Mouse (Mus musculus): ENCODE measurements around the gene Dagla. TPM values are rescaled to one million over a fixed set of nuclear protein-coding genes. Genes with fewer than 3 reads are reported as not detected.

The Dagla gene
- polyA plus RNA-seq, 1 experiment = 14.2 TPM

DNA sequence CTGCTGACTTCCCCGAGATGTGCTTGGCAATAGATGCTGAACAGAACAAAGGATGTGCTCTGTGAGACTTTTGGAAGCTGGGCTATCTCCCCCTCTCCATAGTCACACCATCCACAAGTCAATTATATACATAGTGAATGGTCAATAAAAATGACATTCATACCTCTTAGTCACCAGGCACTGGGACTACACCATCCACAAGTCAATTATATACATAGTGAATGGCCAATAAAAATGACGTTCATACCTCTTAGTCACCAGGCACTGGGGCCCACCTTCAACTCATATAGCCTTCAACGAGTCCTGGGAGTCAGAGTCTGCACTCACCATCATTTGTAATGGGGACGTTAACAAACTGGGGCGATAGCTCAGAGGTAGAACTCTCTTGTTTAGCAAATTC, 19.2 kb upstream of the Dagla start:
- no peak overlapping the region for H3K27ac ChIP-seq (replicated peaks; ENCODE audit: low read depth, low read length)

DNA sequence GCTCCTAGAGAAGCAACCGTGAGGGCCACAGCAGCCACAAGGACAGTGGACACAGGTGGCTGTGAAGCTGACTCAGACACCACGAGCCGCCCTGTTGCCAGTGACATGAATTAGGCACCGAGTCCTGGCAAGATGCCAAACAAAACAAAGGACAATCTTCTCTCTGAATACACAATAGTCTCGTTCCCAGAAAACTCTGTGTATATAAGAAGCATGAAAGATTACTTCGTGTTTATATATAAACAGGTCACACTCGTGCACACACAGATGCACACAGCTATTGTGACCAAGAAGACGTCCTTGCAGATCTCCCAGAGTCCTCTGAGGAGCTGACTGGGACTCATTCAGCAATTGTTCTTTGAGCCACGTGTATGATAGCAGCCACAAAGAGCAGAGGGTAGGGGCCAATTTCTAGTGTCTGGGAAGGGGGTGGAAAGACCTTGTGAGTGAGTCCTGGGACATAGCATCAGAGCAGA, 18.7 kb upstream of the Dagla start:
- Histone ChIP-seq H3K27ac (replicated peaks; ENCODE audit: low read depth, low read length) (no peak overlapping the region), H3K4me1 (ENCODE audit: control insufficient read depth, insufficient read depth, insufficient read length, low read length) (no peaks in the 10 kb centered on the region; the same call in 1 of the 2 replicates), H3K4me3 (ENCODE audit: insufficient read depth, low read depth, low read length) (no peak overlapping the region)

More for the DNA sequence above, 19.2 kb upstream of the Dagla start:
- no peaks in the 10 kb centered on the region for H3K4me1 ChIP-seq (ENCODE audit: control insufficient read depth, insufficient read depth, insufficient read length, low read length)
- H3K4me3 ChIP-seq (ENCODE audit: insufficient read depth, low read depth, low read length) = no peak overlapping the region

DNA sequence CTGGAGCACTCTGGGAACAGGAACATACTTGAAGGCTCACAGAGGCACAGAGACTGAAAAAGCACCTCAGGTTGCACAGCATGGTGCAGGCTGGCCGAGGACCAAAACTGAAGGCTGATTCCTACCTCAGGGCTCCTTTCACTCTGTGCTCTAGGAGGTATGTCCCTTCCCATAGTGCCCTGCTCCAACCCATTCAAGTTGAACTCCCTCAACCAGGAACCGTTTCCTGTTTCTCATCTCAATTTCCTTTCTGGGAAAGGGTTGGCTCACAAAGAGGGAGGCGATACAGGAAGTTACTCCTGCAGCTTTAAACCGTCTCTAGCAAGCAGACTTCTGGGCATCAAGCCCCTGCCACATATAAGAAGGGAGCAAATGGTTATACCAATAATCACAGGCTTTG, 13.1 kb upstream of the Dagla start:
- no peak overlapping the region for H3K4me3 ChIP-seq (ENCODE audit: insufficient read depth, low read depth, low read length)
- peaks cover 7% of the 10 kb centered on the region; the same call in 1 of the 2 replicates for H3K4me1 ChIP-seq (ENCODE audit: control insufficient read depth, insufficient read depth, insufficient read length, low read length)
- H3K27ac ChIP-seq (replicated peaks; ENCODE audit: low read depth, low read length) = peak overlapping the region; percentile 100

DNA sequence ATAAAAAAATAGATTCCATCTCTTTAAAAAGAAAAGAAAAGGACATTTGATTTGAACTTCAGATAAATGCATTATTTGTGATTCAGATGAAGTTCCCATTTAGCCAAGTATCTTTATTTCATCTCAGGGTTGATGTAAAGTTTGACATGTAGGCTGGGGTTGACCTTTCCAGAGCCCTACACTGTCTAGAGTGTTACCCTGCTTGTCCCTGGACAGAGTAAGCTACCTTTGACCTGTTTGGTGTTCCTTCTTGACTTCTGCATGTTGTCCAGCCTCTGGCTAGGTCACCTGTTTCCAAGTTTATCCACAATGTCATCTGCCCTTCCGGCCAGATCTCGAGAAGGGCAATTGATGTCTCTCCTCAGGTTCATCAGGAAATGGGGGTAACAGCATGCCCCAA, 12.7 kb upstream of the Dagla start:
- peak overlapping the region; percentile 100 for H3K27ac ChIP-seq (replicated peaks; ENCODE audit: low read depth, low read length)
- no peak overlapping the region for H3K4me3 ChIP-seq (ENCODE audit: insufficient read depth, low read depth, low read length)
- peaks cover 7% of the 10 kb centered on the region; the same call in 1 of the 2 replicates for H3K4me1 ChIP-seq (ENCODE audit: control insufficient read depth, insufficient read depth, insufficient read length, low read length)

DNA sequence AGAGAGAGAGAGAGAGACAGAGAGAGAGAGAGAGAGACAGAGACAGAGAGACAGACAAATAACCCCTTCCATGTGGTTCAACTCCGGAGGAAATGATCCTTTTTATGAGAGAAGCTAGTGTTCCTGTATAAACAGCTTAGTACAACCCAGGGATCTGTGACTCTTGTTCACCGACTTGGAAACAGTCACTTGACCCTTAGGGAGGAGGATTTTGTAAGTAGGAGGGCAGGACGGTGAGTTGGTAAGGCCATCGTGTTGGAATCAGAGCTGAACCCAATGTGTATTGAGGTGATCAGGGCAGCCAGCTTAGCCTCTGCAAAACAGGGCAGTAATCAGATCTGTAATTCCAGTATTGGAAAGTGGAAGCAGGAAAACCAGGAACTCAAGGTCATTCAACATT, 12.3 kb upstream of the Dagla start:
- H3K27ac ChIP-seq (replicated peaks; ENCODE audit: low read depth, low read length) = peak overlapping the region; percentile 100
- peaks cover 7% of the 10 kb centered on the region; the same call in 1 of the 2 replicates for H3K4me1 ChIP-seq (ENCODE audit: control insufficient read depth, insufficient read depth, insufficient read length, low read length)
- H3K4me3 ChIP-seq (ENCODE audit: insufficient read depth, low read depth, low read length) = no peak overlapping the region

DNA sequence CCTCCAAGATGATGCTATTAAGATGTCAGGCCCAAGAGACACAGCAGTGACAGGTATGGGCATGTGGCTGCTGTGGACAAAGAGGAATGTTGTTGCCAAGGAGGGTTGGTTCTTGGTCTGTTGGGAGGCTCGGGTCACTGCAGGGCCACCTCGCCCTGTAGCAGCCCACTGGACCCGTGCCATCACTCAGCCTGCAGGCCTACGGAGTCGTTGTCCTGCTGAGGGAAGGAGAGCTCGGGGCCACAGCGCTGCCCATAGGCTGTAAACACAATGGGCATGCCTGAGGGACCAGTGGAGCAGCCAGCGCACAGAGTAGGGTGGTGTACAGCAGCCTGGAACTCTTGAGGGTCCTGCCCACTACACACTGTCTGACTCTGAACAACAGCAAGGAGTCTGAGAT, 7.4 kb upstream of the Dagla start:
- H3K27ac ChIP-seq (replicated peaks; ENCODE audit: low read depth, low read length) = no peak overlapping the region

DNA sequence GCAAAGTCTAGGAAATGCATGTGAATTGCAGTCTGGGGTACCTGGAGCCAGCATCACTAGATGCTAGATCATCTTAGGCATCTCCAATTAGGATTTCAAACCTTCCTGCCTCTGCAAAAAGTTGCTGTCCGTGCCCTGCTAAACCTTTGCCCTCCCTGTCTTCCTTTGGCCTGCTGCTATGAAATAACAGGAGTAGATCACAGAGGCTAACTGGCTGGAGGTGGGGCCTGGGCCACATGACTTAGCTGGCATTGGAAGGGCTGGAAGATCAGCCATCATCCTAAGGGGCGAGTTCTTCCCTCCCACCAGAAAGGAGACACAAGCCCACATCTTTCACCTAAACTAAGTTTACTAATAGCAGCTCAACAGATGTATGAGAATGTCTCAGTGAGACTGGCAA, 4.3 kb upstream of the Dagla start:
- H3K4me3 ChIP-seq (ENCODE audit: insufficient read depth, low read depth, low read length) = no peak overlapping the region
- H3K27ac ChIP-seq (replicated peaks; ENCODE audit: low read depth, low read length) = peak overlapping the region; percentile 15; the same call in 1 of the 2 replicates
- H3K4me1 ChIP-seq (ENCODE audit: control insufficient read depth, insufficient read depth, insufficient read length, low read length) = peaks cover 7% of the 10 kb centered on the region

More for the DNA sequence above, 7.4 kb upstream of the Dagla start:
- no peak overlapping the region for H3K4me3 ChIP-seq (ENCODE audit: insufficient read depth, low read depth, low read length)
- peaks cover 4% of the 10 kb centered on the region for H3K4me1 ChIP-seq (ENCODE audit: control insufficient read depth, insufficient read depth, insufficient read length, low read length)

DNA sequence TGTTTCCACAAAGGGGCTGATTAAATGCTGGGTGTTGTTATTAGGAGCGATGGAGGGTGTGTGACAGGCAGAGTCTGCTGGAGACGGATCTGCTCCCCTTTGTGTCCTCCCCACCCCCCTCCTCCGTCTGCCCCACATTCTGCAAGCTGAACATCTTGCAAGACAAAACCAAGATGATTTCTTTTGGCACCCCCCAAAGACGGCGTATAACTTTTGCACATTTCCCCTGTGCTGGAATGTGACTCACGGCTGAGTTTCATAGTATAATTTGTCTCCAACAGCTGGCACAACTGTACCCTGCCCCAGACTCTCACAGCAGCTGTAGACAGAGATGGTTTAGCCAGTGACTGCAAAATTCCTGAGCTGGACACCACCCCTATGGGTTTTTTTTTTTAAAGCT, 3.3 kb upstream of the Dagla start:
- Histone ChIP-seq H3K27ac (replicated peaks; ENCODE audit: low read depth, low read length) (peak overlapping the region; percentile 85), H3K4me1 (ENCODE audit: control insufficient read depth, insufficient read depth, insufficient read length, low read length) (peaks cover 8% of the 10 kb centered on the region), H3K4me3 (ENCODE audit: insufficient read depth, low read depth, low read length) (no peak overlapping the region)

DNA sequence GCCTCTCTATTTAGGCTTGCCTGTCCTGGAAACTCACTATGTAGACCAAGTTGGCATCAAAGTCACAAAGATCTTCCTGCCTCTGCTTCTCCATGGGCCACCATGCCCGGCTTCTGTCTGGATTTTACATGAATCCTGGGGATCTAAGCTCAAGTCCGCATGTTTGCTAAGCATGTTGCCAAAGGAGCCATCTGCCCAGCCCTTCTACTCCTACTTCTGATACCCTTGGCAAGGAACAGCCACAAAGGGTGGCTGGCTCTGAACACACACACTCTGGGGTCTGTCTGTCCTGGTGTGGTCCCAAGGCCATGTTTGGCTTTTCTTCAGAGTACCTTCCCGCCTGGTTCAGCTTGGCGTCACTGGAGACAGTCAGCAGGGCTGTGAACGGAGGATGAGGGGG, 2.7 kb upstream of the Dagla start:
- Histone ChIP-seq H3K27ac (replicated peaks; ENCODE audit: low read depth, low read length) (peak overlapping the region; percentile 85), H3K4me3 (ENCODE audit: insufficient read depth, low read depth, low read length) (no peak overlapping the region), H3K4me1 (ENCODE audit: control insufficient read depth, insufficient read depth, insufficient read length, low read length) (peaks cover 8% of the 10 kb centered on the region)

DNA sequence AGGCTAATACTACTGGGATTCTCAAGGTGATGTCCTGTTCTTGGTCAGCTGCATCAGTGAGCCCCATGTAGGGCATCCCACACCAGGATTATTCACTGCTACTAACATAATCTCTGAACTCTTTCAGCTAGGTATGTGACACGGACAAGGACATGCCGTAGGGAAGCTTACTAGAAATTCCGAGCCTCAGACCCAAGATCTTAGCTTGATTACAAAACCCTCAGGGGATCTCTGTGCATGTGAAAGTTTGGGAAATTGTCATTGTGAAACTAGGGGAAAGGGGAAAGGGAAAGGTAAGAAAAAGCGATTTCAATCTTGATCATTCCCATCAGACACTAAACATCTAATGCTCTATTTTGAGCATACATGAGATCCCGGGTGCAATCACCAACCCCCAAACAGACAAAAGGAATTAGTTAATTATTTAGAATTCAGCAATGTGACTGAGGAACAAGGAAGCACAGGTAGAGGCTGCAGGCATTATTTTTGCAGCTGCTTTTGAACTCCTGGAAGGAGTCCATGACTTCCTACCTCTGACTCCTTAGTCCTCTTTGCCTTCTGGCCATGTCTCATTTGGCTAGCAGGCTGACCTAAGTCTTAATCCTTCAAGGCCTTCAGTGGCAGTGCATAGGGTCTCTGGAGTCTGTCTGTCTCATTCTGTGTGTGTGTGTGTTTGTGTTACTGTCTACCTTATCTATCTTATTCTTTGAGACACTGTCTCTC, 2.0 kb upstream of the Dagla start:
- no peak overlapping the region for H3K4me3 ChIP-seq (ENCODE audit: insufficient read depth, low read depth, low read length)
- peaks cover 8% of the 10 kb centered on the region for H3K4me1 ChIP-seq (ENCODE audit: control insufficient read depth, insufficient read depth, insufficient read length, low read length)

DNA sequence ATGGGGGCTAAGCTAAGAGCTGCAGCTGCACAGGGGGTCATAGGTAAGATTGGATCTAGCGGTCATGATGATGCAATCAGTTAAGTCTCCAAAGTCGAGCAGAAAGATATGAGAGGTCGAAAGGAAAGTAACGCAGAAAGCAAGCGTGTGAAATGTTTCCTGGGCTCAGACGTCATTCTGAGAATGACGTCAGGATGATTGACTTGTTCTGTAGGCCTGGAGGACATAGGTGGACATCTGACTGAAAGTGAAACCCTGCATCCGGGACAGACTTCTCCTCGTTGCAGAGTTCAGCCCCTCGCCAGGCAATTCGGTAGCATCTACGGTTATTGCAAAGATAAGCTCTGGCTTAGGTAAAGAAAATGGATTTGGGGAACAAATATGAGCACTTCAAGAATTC, 963 bp upstream of the Dagla start:
- peak overlapping the region; percentile 80 for H3K27ac ChIP-seq (replicated peaks; ENCODE audit: low read depth, low read length)
- H3K4me1 ChIP-seq (ENCODE audit: control insufficient read depth, insufficient read depth, insufficient read length, low read length) = peaks cover 8% of the 10 kb centered on the region
- no peak overlapping the region for H3K4me3 ChIP-seq (ENCODE audit: insufficient read depth, low read depth, low read length)

More for the DNA sequence above, 2.0 kb upstream of the Dagla start:
- H3K27ac ChIP-seq (replicated peaks; ENCODE audit: low read depth, low read length) = peak overlapping the region; percentile 85

DNA sequence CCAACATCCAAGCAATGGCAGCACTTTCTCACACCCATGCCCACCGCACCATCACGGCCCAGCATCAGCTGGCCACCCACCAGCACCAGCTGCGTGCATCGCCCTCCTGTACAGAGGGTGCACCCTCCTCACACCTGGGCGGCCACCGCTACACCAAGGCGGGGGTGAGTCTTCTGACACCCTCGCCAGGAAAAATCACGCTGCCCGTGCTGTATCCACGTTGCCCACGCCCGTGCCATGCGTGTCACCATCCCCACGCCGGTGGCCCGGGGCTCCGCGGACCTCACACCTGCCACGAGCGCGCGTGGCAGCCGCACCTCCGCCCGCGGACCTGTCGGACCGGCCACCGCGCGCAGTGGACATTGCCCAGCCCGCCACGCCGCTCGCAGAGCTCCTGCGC, 282 bp downstream of the Dagla start:
- peak overlapping the region; percentile 56 for H3K27ac ChIP-seq (replicated peaks; ENCODE audit: low read depth, low read length)
- H3K4me1 ChIP-seq (ENCODE audit: control insufficient read depth, insufficient read depth, insufficient read length, low read length) = peaks cover 8% of the 10 kb centered on the region
- H3K4me3 ChIP-seq (ENCODE audit: insufficient read depth, low read depth, low read length) = peak overlapping the region; percentile 72

DNA sequence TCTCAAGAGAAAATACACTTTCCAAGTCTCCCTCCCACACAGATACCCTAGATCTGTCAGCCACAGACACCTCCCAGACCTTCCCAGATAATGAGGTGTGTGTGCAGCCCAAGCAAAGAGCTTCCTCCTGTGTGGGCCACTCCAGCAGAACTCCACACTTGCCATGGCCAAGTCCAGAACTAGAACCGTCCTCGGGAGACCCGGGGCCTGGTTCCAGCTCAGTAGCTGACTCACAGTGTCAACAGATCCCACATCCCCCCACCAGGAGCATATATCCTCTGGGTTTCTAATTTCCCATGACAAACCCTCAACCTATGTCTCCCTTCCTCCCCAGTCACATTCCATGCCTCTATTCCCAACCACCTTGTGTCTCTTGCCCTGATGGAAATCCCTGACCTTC, 1.8 kb downstream of the Dagla start:
- Histone ChIP-seq H3K4me1 (ENCODE audit: control insufficient read depth, insufficient read depth, insufficient read length, low read length) (peaks cover 8% of the 10 kb centered on the region), H3K27ac (replicated peaks; ENCODE audit: low read depth, low read length) (peak overlapping the region; percentile 52), H3K4me3 (ENCODE audit: insufficient read depth, low read depth, low read length) (0 out of 2 replicates have a peak overlapping the region, but pooled peaks have one; percentile 26)

DNA sequence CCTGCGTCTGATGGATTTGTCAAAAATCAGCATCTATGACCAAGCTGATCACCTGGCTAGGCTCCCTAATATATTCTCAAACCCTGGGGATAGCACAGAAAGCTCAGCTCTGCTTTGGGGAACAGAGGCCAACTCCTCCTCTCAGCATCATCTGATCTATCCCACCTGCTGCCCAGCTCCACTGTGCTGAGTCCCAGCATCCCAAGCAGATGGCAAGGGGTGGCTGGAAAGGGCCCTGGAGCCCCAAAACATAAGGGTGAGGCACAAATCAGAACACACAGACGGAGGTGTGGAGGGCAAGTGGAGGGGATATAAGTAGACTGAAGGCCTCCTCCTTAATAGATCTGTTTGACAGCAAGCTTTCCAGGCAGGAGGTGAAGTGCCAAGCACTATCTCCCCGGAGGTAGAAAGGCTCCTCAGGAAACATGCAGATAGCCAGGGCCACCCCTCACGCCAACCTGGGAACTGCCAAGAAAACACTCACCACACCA, 2.8 kb downstream of the Dagla start:
- Histone ChIP-seq H3K4me1 (ENCODE audit: control insufficient read depth, insufficient read depth, insufficient read length, low read length) (peaks cover 9% of the 10 kb centered on the region), H3K4me3 (ENCODE audit: insufficient read depth, low read depth, low read length) (no peak overlapping the region), H3K27ac (replicated peaks; ENCODE audit: low read depth, low read length) (no peak overlapping the region)

DNA sequence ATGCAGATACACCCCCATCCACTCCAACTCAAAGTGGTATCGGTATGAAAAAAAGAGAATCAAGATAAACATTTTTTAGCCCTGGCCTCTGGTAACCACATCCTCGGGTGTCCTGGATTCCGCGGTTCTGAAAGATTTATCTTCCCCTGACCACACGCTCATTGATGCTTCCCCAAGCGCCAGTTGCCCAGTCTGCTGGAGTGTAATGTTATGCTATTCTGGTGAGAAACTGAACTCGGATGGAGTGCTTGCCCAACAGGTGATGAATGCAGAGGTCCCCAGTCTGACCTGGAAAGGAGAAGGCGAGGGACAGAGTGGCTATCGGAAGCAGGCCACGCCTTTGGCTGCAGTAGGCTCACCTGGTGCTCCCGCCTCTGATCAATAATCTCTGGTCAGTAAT, 3.4 kb downstream of the Dagla start:
- no peak overlapping the region for H3K4me3 ChIP-seq (ENCODE audit: insufficient read depth, low read depth, low read length)
- peaks cover 16% of the 10 kb centered on the region for H3K4me1 ChIP-seq (ENCODE audit: control insufficient read depth, insufficient read depth, insufficient read length, low read length)
- no peak overlapping the region for H3K27ac ChIP-seq (replicated peaks; ENCODE audit: low read depth, low read length)

DNA sequence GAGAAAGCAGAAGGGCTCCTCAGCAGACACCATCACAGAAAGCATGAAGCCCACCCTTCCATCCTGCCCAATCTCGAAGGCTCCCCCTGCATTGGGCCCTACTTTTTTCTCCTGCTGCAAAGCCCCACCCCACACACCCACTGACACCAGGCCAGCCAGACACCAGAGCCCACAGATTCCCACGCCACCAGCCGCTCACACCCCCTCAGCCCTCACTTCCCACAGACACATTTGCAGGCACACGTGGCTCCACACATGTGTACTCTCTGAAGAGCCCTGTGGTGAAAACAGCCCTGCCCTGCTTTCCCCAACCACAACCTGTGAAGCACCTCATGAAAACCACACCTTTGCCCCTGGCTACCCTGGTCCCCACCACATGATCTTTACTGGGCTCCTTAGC, 3.9 kb downstream of the Dagla start:
- H3K27ac ChIP-seq (replicated peaks; ENCODE audit: low read depth, low read length) = no peak overlapping the region
- H3K4me3 ChIP-seq (ENCODE audit: insufficient read depth, low read depth, low read length) = no peak overlapping the region
- peaks cover 19% of the 10 kb centered on the region for H3K4me1 ChIP-seq (ENCODE audit: control insufficient read depth, insufficient read depth, insufficient read length, low read length)
